Mouse (Mus musculus) embryonic facial prominence, embryonic 14.5 days (tissue): ENCODE measurements at regions not wholly inside any gene's neighbourhood (a gene's known extent, or its start where the extent isn't known, plus 50 kb on each side); places are given as distances from the start of the nearest gene placed in this dataset.

Experiments
- ATAC-seq: fragments of 200-750 bp; cut with Nextera tagmentation; 2 replicates; pipeline ENCODE4 v1.8.0; 2017; ENCODE audit warnings: low read depth, moderate number of reproducible peaks, moderate TSS enrichment
- DNase-seq: peaks from one replicate; pipeline ENCODE4 v3.0.0-alpha.2; 2015; ENCODE audit warnings: low spot score
- H3K27ac ChIP-seq: fragments of 300-500 bp; sonication (generic); replicated peaks from 2 replicates; pipeline ENCODE4 v1.5.1; 2014; ENCODE audit warnings: low read depth, mild to moderate bottlenecking, low read length, moderate library complexity
- H3K27me3 ChIP-seq: fragments of 300-500 bp; sonication (generic); replicated peaks from 2 replicates; pipeline ENCODE4 v1.6.1; 2014; ENCODE audit warnings: low read length; ENCODE audit not compliant: control insufficient read depth, insufficient read depth
- H3K36me3 ChIP-seq: fragments of 300-500 bp; sonication (generic); 2 replicates; pipeline ENCODE4 v1.6.1; 2014; ENCODE audit warnings: low read length, mixed read lengths; ENCODE audit not compliant: control insufficient read depth, insufficient read depth
- H3K4me1 ChIP-seq: fragments of 300-500 bp; sonication (generic); 2 replicates; pipeline ENCODE4 v1.6.1; 2014; ENCODE audit warnings: antibody characterized with exemption, low read length; ENCODE audit not compliant: control insufficient read depth, insufficient read depth
- H3K4me2 ChIP-seq: fragments of 300-500 bp; sonication (generic); 2 replicates; pipeline ENCODE4 v1.6.1; 2014; ENCODE audit warnings: low read depth, mild to moderate bottlenecking, low read length, moderate library complexity, mixed read lengths
- H3K4me3 ChIP-seq: fragments of 300-500 bp; sonication (generic); 2 replicates; pipeline ENCODE4 v1.5.1; 2014; ENCODE audit warnings: low read depth, mild to moderate bottlenecking, low read length
- H3K9ac ChIP-seq: fragments of 300-500 bp; sonication (generic); 2 replicates; pipeline ENCODE4 v1.6.1; 2014; ENCODE audit warnings: low read depth, mild to moderate bottlenecking, low read length, moderate library complexity, mixed read lengths
- H3K9me3 ChIP-seq: fragments of 300-500 bp; sonication (generic); 2 replicates; pipeline ENCODE4 v1.6.1; 2016; ENCODE audit warnings: low read length; ENCODE audit not compliant: control insufficient read depth
- WGBS: fragments of 180-500 bp; shearing (Covaris S2); extraction: QIAGEN DNeasy Blood & Tissue Kit; methylation state at CpG from one replicate; pipeline ENCODE4 v1.1.7; 2014; 5-methylcytosine and 5-hydroxymethylcytosine counted together

- Histone ChIP-seq H3K27ac (no peak overlapping the region), H3K4me1 (no peaks in the 10 kb centered on the region), H3K4me3 (no peak overlapping the region), H3K27me3 (no peaks in the 10 kb centered on the region), H3K9me3 (no peaks in the 10 kb centered on the region), H3K4me2 (no peak overlapping the region), H3K9ac (no peak overlapping the region), H3K36me3 (no peaks in the 10 kb centered on the region)
- ATAC-seq (no peak), DNase-seq (no peak)
- 72% methylated on average over 5 of the region's 5 CpGs for WGBS
These were observed 147.2 kb downstream of the BC067074 start for GRCm38 (mm10) chr13:113440137-113440536.

GRCm38 (mm10) chr13:113439516-113439915, 146.6 kb downstream of the BC067074 start:
- ATAC-seq: no peak
- WGBS: 42% methylated on average over 7 of the region's 7 CpGs

GRCm38 (mm10) chr13:113438872-113439271, 145.9 kb downstream of the BC067074 start:
- WGBS: 73% methylated on average over 2 of the region's 2 CpGs
- no peaks in the 10 kb centered on the region for H3K4me1 ChIP-seq

More at GRCm38 (mm10) chr13:113439516-113439915, 146.6 kb downstream of the BC067074 start:
- H3K9ac ChIP-seq: no peak overlapping the region
- no peaks in the 10 kb centered on the region for H3K4me1 ChIP-seq
- H3K4me3 ChIP-seq: no peak overlapping the region
- no peaks in the 10 kb centered on the region for H3K27me3 ChIP-seq
- no peaks in the 10 kb centered on the region for H3K36me3 ChIP-seq
- H3K27ac ChIP-seq: no peak overlapping the region
- no peaks in the 10 kb centered on the region for H3K9me3 ChIP-seq
- H3K4me2 ChIP-seq: no peak overlapping the region
- no peak for DNase-seq

GRCm38 (mm10) chr13:113436288-113436687, 143.3 kb downstream of the BC067074 start:
- no peak for DNase-seq
- 88% methylated on average over 3 of the region's 3 CpGs for WGBS

More at GRCm38 (mm10) chr13:113438872-113439271, 145.9 kb downstream of the BC067074 start:
- Histone ChIP-seq H3K4me2 (no peak overlapping the region), H3K36me3 (no peaks in the 10 kb centered on the region), H3K4me3 (no peak overlapping the region), H3K9ac (no peak overlapping the region), H3K27me3 (no peaks in the 10 kb centered on the region), H3K9me3 (no peaks in the 10 kb centered on the region), H3K27ac (no peak overlapping the region)
- ATAC-seq (no peak), DNase-seq (no peak)

GRCm38 (mm10) chr13:113435117-113435516, 142.2 kb downstream of the BC067074 start:
- Histone ChIP-seq H3K27me3 (no peaks in the 10 kb centered on the region), H3K36me3 (no peaks in the 10 kb centered on the region), H3K27ac (no peak overlapping the region), H3K4me3 (no peak overlapping the region), H3K9me3 (no peaks in the 10 kb centered on the region), H3K4me1 (no peaks in the 10 kb centered on the region), H3K4me2 (no peak overlapping the region), H3K9ac (no peak overlapping the region)
- 80% methylated on average over 4 of the region's 4 CpGs for WGBS
- ATAC-seq (no peak), DNase-seq (no peak)

More at GRCm38 (mm10) chr13:113436288-113436687, 143.3 kb downstream of the BC067074 start:
- no peaks in the 10 kb centered on the region for H3K27me3 ChIP-seq
- no peak for ATAC-seq
- no peaks in the 10 kb centered on the region for H3K9me3 ChIP-seq
- H3K9ac ChIP-seq: no peak overlapping the region
- H3K27ac ChIP-seq: no peak overlapping the region
- H3K4me3 ChIP-seq: no peak overlapping the region
- H3K4me2 ChIP-seq: no peak overlapping the region
- H3K36me3 ChIP-seq: no peaks in the 10 kb centered on the region
- no peaks in the 10 kb centered on the region for H3K4me1 ChIP-seq

DNA sequence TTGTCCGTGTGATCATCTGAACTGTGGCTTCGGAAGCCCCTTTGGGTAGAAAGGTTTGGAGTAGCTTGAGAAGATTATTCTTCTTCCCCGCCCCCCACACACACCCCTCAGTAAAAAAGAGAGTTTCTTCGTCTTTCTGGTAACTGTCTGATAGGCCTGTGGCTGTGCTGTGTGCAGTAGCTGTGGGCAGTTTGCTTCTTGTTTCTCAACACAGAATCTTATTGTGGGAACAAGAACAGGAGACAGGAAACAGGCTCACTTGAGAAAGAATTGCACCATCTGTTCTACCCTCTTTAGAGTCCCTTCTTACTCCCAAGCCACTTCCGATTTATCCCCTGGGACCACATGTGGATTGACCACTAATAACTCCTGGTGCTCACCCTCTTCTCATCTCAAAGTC, 140.5 kb downstream of the BC067074 start:
- WGBS: 57% methylated on average over 5 of the region's 5 CpGs
- Histone ChIP-seq H3K27ac (no peak overlapping the region), H3K36me3 (no peaks in the 10 kb centered on the region), H3K27me3 (no peaks in the 10 kb centered on the region), H3K4me1 (no peaks in the 10 kb centered on the region), H3K9me3 (no peaks in the 10 kb centered on the region), H3K9ac (no peak overlapping the region), H3K4me2 (no peak overlapping the region), H3K4me3 (no peak overlapping the region)
- no peak for DNase-seq
- no peak for ATAC-seq

GRCm38 (mm10) chr13:113429615-113430014, 136.7 kb downstream of the BC067074 start:
- H3K4me2 ChIP-seq: no peak overlapping the region
- no peaks in the 10 kb centered on the region for H3K27me3 ChIP-seq
- H3K36me3 ChIP-seq: no peaks in the 10 kb centered on the region
- no peaks in the 10 kb centered on the region for H3K9me3 ChIP-seq
- 42% methylated on average over 3 of the region's 3 CpGs for WGBS
- H3K27ac ChIP-seq: no peak overlapping the region
- no peak for DNase-seq
- no peaks in the 10 kb centered on the region for H3K4me1 ChIP-seq
- no peak overlapping the region for H3K4me3 ChIP-seq
- no peak for ATAC-seq
- H3K9ac ChIP-seq: no peak overlapping the region
